Mouse (Mus musculus) kidney, adult 2 months (tissue): ENCODE results near the gene Atad3a.

ENCODE experiments used
- CTCF ChIP-seq: fragments of 200-500 bp; conservative IDR thresholded peaks from 2 replicates; pipeline ENCODE4 v1.5.1; 2011; ENCODE audit warnings: low read depth, mild to moderate bottlenecking, control low read depth, low read length, moderate library complexity, mixed read lengths; ENCODE audit not compliant: insufficient read depth, insufficient read length
- POLR2A ChIP-seq: fragments of 200-500 bp; IDR thresholded peaks from one replicate; pipeline ENCODE4 v1.6.1; 2011; ENCODE audit warnings: low read depth, low read length, control low read depth

DNA sequence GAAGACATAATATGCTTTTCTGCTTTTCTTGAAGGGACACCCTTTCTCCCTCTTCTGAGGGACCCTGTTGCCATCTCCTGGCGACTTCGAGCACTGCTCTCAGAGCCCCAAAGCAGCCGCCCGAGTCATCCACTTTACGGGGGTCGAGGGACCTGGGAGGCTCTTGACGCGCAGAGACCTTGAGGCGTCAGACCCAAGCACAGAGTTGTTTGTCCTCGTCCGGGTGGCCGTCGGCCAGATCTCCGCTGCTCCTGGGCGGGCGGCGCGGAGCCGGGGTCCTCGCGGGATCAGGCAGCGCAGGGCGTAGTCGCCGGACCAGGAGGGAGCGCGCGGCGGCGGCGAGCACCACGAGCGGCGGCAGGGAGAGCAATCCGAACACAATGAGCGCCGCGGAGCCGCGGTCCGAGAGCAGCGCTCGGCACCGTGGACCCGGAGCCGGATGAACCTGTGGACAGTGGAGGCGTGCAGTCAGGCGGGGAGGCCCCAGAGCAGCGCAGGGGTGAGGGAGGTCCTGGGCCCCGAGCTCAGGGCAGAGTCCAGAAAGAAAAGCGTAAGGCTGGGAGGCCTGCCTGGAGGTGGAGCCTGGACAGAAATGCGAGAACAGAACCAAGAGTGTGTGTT is 23.3 kb upstream of the Atad3a start:
- TF ChIP-seq CTCF = peak; percentile 60
- TF ChIP-seq POLR2A = no peak
